Mouse (Mus musculus): ENCODE measurements around the gene Cdca4. TPM values are rescaled to one million over a fixed set of nuclear protein-coding genes. Genes with fewer than 3 reads are reported as not detected.

Gene Cdca4
- total RNA-seq (2023; ENCODE audit: inconsistent age): 28.4 to 31.4 TPM (median 29.8 TPM) in 4 replicates

DNA sequence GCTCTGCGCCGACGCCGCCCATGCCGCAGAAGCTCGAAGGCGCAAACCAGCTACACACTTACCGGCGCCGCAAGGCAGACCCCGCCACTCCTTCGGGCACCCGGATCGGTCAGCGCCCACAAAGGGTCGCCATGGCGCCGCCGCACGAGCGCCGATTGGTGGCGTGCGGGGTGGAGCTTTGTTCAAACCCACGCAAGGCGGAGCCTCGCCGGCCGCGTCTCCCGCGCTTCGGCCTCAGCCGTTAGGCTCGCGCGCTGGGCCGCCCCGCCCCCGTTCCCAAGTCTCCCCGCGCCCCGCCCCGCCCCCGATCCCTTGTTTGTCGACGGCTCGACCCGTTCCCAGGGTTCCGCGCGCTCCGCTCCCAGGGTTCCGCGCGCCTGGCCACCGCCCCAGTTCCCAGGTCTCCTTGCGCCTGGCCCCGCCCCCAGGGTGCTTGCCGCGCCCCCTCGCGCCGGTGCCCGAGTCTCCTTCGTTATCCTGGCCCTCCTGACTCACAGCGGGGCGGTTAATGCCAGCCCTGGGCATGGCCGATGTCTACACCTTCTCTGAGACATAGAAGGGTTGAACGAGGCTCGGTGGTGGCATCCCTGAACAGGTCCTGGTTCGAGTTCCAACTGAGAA is at the start of gene Cdca4:
TSS of gene Cdca4 (minus strand) at position 180 of the 621 bp plus-strand sequence.

DNA sequence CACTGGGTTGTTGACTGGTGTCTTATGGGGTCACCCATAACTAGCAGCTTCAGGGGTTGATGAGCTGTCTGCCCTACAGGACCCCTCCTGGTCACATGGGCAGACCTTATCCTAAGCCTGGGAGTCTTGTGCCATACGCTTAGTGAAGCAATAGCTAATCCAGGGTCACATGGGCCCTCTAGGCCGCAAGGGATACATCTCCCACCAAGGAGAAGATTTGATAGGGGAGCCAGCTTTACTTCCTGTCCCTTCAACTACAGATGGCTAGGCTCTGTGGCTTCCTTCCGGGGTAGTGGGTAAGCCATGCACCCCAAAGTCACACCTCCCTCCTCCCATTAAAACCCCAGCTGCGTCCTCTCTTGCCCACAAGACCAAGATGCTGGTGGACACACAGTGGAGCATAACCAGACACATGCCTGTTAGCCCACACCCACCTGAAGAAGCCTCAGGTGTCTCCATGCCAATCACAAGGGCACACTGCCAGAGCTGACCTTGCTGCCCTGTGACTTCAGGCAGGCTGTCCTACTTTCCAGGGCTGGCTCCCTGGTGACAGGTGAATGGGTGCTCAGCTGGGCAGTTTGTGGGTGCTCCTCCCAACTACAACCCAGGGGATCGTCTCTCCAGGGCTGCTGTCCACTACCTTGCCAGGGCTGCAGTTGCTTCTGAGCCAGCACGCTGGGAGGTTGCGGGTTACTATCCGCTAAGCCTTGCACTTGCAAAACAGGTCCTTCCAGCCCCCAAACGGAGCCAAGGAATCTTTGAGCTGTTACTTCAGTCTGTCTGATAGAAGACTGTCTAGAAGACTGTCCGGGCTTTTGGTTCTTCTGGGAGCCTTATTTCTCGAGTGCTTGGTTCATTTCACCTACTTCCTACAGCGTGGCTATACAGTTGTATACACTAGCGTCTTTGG is 39.2 kb upstream of the Cdca4 start, which contains the start of gene Gpr132:
TSS of gene Gpr132 (minus strand) at position 51 of the 910 bp plus-strand sequence.

DNA sequence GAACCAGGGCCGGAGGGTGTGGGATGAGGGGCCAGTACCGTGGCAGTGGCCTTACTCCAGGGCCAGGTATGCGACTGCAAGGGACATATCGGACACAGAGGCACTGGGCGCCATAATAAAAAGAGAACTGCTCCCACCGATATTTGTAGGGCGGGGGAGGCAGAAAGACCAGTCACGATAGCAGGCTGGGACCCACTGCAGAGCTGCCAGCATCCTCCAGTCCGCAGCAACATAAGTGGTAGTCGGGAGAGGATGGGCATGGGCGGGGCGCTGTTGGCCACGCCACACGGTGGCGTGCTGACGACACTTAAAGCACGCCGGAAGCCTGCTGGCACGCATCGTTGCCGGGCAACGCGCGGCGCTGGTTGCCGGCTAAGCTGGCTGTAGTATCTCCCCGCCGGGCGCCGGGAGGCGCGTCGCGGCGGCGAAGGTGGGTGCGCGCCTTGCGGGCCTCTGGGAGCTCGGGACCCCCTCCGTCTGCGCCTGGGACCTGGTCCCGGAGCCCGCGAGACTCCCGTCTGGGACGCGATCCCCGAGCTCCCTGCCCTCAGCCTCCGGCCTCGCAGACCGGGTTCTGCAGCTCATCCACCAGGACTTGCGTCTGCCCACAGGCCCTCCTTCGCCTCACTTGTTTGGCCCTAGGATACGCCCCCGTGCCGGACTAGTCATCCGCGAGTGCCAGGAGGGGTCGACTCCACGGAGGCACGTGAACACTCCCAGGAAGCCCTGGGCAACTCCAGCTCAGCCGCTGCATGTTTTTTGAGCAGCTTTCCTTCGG is 20.4 kb downstream of the Cdca4 start, which contains the start of gene Clba1:
TSS of gene Clba1 (plus strand) at position 351 of the 778 bp plus-strand sequence.

DNA sequence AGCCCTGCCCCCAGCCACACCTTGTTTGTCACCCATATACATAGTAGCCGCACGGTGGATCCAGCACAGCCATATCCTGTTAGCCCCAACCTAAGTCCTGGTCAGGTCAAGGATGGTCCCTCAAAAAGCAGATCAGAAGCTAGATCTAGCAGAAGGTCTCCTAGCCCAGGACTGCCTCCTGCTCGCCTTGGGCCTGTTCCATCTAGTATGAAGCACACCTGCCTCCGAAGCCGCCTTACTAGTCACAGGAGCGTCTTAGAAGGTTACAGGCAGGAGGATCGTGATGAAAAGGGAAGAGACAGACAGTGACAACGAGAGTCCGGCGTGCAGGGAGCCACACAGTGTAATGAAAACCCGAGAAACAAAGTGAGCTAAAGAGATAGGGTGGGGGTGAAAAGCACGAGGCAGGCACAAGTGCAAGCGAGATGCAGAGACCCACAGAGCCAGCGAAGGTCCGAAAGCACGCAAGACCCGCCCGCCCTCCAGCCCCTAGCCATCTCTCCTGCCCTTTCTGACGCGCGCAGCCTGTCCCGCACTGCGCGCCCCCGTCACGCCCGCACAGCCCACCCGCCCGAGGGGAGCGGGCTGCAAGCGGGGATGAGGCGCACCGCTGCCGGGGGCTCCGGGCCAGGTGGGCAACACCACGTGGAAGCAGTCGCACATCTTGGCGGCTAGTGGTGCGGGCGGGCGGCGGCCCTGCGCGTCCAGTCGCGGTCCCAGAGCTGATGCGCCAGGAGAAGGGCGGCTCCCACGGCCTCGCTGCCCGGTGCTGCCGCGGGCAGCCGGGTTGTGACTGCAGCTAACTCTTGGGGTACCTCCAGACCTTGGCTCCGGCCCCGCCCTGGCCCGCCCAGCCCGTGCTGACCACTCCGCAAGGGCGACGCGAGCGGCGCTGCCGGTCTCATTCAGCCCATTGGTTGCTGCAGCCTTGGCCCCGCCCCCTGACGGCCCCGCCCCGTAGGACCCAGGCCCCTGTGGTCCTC is 27.1 kb downstream of the Cdca4 start, which contains the start of gene Ahnak2:
TSS of gene Ahnak2 (minus strand) at position 794 of the 983 bp plus-strand sequence.

Other genes with a start within 250 kb of the Cdca4 start
- 25.3 to 30.4 TPM (median 28.7 TPM) in 4 replicates for gene Inf2, start 240.6 kb downstream of the Cdca4 start, total RNA-seq (2023; ENCODE audit: inconsistent age)
- 5.1 to 9.4 TPM (median 8.5 TPM) in 4 replicates for gene Adssl1, start 209.4 kb downstream of the Cdca4 start, total RNA-seq (2023; ENCODE audit: inconsistent age)
- gene Siva1, start 184.7 kb downstream of the Cdca4 start, total RNA-seq (2023; ENCODE audit: inconsistent age): 17.7 to 24.8 TPM (median 20.3 TPM) in 4 replicates
- 83.3 to 111 TPM (median 97.0 TPM) in 4 replicates for gene Akt1, start 154.5 kb downstream of the Cdca4 start, total RNA-seq (2023; ENCODE audit: inconsistent age)
- gene Zbtb42, start 150.6 kb downstream of the Cdca4 start, total RNA-seq (2023; ENCODE audit: inconsistent age): 1.2 to 2.7 TPM (median 1.9 TPM) in 4 replicates
- gene Cep170b, start 109.0 kb downstream of the Cdca4 start, total RNA-seq (2023; ENCODE audit: inconsistent age): 8.0 to 12.0 TPM (median 9.0 TPM) in 4 replicates
- gene Pld4, start 68.8 kb downstream of the Cdca4 start, total RNA-seq (2023; ENCODE audit: inconsistent age): 283 to 385 TPM (median 352 TPM) in 4 replicates
- gene Ahnak2, start 26.8 kb downstream of the Cdca4 start, total RNA-seq (2023; ENCODE audit: inconsistent age): 0.24 to 0.39 TPM (median 0.37 TPM) in 4 replicates
- gene Clba1, start 20.5 kb downstream of the Cdca4 start, total RNA-seq (2023; ENCODE audit: inconsistent age): 0.96 to 1.6 TPM (median 1.3 TPM) in 4 replicates
- 75.2 to 80.8 TPM (median 78.1 TPM) in 4 replicates for gene Gpr132, start 38.8 kb upstream of the Cdca4 start, total RNA-seq (2023; ENCODE audit: inconsistent age)
- 1.1 to 4.3 TPM (median 2.5 TPM) in 4 replicates for gene Jag2, start 100.4 kb upstream of the Cdca4 start, total RNA-seq (2023; ENCODE audit: inconsistent age)
- 14.8 to 17.1 TPM (median 16.4 TPM) in 4 replicates for gene Nudt14, start 112.7 kb upstream of the Cdca4 start, total RNA-seq (2023; ENCODE audit: inconsistent age)
- gene Btbd6, start 147.1 kb upstream of the Cdca4 start, total RNA-seq (2023; ENCODE audit: inconsistent age): 9.5 to 15.1 TPM (median 11.5 TPM) in 4 replicates
- gene Brf1, start 171.3 kb upstream of the Cdca4 start, total RNA-seq (2023; ENCODE audit: inconsistent age): 148 to 156 TPM (median 152 TPM) in 4 replicates
- gene Pacs2, start 185.1 kb upstream of the Cdca4 start, total RNA-seq (2023; ENCODE audit: inconsistent age): 31.9 to 42.6 TPM (median 35.6 TPM) in 4 replicates
- 0.48 to 1.9 TPM (median 0.91 TPM) in 4 replicates for gene Tex22, start 245.1 kb upstream of the Cdca4 start, total RNA-seq (2023; ENCODE audit: inconsistent age)